Mouse (Mus musculus): ENCODE measurements around the gene Cyp2w1.

GRCm38 (mm10) chr5:139398786-139399185, 46.4 kb downstream of the Cyp2w1 start:
- TF ChIP-seq CTCF (IDR thresholded peaks at IDR 0.05; ENCODE audit: extremely low read depth, insufficient read length, insufficient replicate concordance, low read depth, low read length) (no peak), POLR2A (IDR thresholded peaks at IDR 0.05; ENCODE audit: low read depth, low read length) (no peak)
